Mouse (Mus musculus): ENCODE measurements around the gene Gm14440. TPM values are rescaled to one million over a fixed set of nuclear protein-coding genes. Genes with fewer than 3 reads are reported as not detected.

Gm14440 gene
- polyA plus RNA-seq (2012; ENCODE audit: low replicate concordance), result not detected in 2 replicates

DNA sequence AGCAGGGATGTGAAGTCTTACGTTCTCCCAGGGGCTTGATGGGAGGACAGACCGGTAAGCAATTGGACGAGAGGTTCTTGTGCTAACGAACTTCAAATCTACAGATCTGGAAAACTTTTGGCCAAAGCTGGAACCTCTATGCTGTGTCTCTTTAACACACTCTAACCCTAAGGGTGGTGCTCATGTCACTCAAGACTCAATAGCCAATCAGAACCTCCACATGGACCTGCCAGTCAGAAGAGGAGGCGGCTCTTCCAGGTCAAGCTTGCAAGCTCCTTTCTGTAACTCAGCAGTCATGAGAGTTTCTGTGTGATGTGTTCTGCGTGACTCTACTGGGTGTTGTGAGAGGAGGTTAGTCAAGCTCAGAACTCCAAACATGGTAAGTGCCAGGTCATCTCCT, at the start of gene Gm14440:
Gene Gm14440 (plus strand): TSS at position 301 of the 400 bp plus-strand sequence.

Other genes starting within 250 kb of the Gm14440 start
- gene Gm14393, start 207.3 kb upstream of the Gm14440 start, polyA plus RNA-seq (2012; ENCODE audit: low replicate concordance), result not detected in 2 replicates
- not detected in 2 replicates for gene Gm14399, start 133.1 kb upstream of the Gm14440 start, polyA plus RNA-seq (2012; ENCODE audit: low replicate concordance)
- gene Gm14443, start 99.3 kb upstream of the Gm14440 start, polyA plus RNA-seq (2012; ENCODE audit: low replicate concordance), result not detected in 2 replicates
- 0.28 and 1.2 TPM in 2 replicates for gene Gm14391, start 68.2 kb upstream of the Gm14440 start, polyA plus RNA-seq (2012; ENCODE audit: low replicate concordance)
- gene Gm4631, start 63.1 kb downstream of the Gm14440 start, polyA plus RNA-seq (2012; ENCODE audit: low replicate concordance), result 0.15 and 0.39 TPM in 2 replicates
- 1.1 TPM in 1 of 2 replicates, not detected in the other for gene Zfp968, start 97.3 kb downstream of the Gm14440 start, polyA plus RNA-seq (2012; ENCODE audit: low replicate concordance)
- gene Gm4724, start 160.7 kb downstream of the Gm14440 start, polyA plus RNA-seq (2012; ENCODE audit: low replicate concordance), result not detected in 2 replicates
- not detected in 2 replicates for gene Zfp965, start 194.9 kb downstream of the Gm14440 start, polyA plus RNA-seq (2012; ENCODE audit: low replicate concordance)